In genomic region chr16:9680572-9680971, GRCm38 (mm10) we compare ENCODE assay signal across 15 mouse cellular contexts.
"Had no signal": no experiment of that assay in that cellular context is flagged by ENCODE, and none has a peak within 500 bp of the region (broad histone marks: within the 10 kb centered on the region; RNA-seq: fewer than 3 reads in every experiment).

No protein-coding gene starts in this region.

- H3K4me3 ChIP-seq: hindbrain, embryonic 15.5 days; limb, embryonic 10.5 days; midbrain, embryonic 10.5 days; midbrain, embryonic 15.5 days; neural tube, embryonic 13.5 days had no signal

- DNase-seq: kidney, postnatal 10 days; layer of hippocampus, adult 9-11 months; lung, embryonic 14.5 days; lung, postnatal 10 days; lung, postnatal 4 days; right cerebral cortex, postnatal 4 days; spleen, adult 18-20 months; thymus, adult 18-20 months; thymus, postnatal 14 days had no signal

- H3K4me2 ChIP-seq: hindbrain, embryonic 15.5 days; lung, embryonic 14.5 days; midbrain, embryonic 15.5 days; neural tube, embryonic 13.5 days had no signal

- H3K27ac ChIP-seq: hindbrain, embryonic 15.5 days; limb, embryonic 10.5 days; midbrain, embryonic 10.5 days; midbrain, embryonic 15.5 days; neural tube, embryonic 13.5 days had no signal

- H3K4me1 ChIP-seq: limb, embryonic 10.5 days had no signal

- H3K36me3 ChIP-seq: hindbrain, embryonic 15.5 days; limb, embryonic 10.5 days; midbrain, embryonic 10.5 days; midbrain, embryonic 15.5 days; neural tube, embryonic 13.5 days had no signal

- H3K9me3 ChIP-seq: hindbrain, embryonic 15.5 days; limb, embryonic 10.5 days; midbrain, embryonic 10.5 days; midbrain, embryonic 15.5 days; neural tube, embryonic 13.5 days had no signal

- ATAC-seq: intestine, embryonic 16.5 days; midbrain, embryonic 15.5 days had no signal

- H3K9ac ChIP-seq: hindbrain, embryonic 15.5 days; lung, embryonic 14.5 days; midbrain, embryonic 15.5 days; neural tube, embryonic 13.5 days had no signal

- H3K27me3 ChIP-seq: hindbrain, embryonic 15.5 days; midbrain, embryonic 15.5 days; neural tube, embryonic 13.5 days had no signal
